In genomic region chr9:119994207-119994606, GRCm38 (mm10) we compare ENCODE assay signal across 1 mouse cellular context.
TF ChIP-seq lines count a peak whose summit lies in the region.

No protein-coding gene starts in this region.

TF ChIP-seq in MEL, 35 proteins besides CTCF, POLR2A, EP300 and RAD21 (continued from another document):
- no peak for TF ChIP-seq ELF1 (IDR thresholded peaks at IDR 0.05; ENCODE audit: low read depth, low read length)
- TF ChIP-seq BHLHE40 (IDR thresholded peaks at IDR 0.05; ENCODE audit: borderline replicate concordance, low read depth, low read length): peak; percentile 77; the same call in 1 of the 2 replicates
- peak; percentile 74 for TF ChIP-seq ETS1 (IDR thresholded peaks at IDR 0.05; ENCODE audit: low read depth, low read length)
